Comparison of ENCODE assay signal across 23 mouse cellular contexts in the genomic region with DNA sequence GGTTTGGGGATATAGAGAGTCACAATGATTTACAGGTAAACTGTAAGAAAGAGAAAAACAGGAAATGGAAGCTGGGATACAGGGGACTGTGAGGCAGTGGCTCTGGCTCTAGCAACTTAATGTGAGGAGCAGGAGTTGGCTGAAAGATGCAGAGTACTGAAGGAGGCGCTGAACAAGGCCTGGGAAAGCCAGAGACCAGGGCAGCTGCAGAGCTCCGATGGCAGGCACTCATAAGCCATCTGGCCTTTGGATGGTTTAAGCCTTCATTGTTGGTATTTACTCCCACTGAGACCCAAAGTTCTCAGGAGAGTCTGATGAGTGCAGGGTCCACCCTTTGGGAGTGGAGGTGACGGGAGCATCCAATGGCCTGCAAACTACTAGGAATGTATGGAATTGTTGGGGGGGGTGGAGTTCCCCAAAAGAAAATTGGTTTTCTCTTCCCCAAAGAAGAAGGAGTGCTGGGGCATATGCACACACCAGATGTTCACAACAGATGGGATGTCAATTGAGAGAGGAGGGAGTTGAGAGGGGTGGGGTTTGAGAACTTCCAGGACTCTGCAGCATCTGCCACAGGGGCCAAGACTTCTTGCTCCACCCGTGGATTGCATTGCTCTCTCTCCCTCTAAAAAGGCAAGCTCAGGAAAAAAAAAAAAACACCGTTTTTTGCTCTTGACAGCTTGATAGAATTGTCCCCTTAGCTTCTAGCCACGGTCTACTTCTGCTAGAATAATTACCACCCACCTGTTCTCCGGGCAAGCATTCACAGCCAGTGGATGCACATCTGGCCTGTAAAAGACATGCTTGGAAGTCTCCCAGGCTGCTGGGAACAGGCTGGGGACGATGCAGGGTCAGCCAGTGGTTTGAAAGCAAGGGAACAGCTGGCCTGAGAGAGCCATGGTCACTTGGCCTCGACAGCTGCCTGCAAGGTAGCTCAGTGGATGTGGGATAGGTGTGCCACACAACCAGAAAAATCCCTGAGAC. TPM values are rescaled to one million over a fixed set of nuclear protein-coding genes. Genes with fewer than 3 reads are reported as not detected.
A peak's percentile ranks its signal among the peaks of the same experiment; 100 is the strongest.
DNase-seq lines count a peak whose midpoint lies in the region; ATAC-seq and TF ChIP-seq lines count a peak whose summit lies in the region.
"Had no signal": no experiment of that assay in that cellular context is flagged by ENCODE, and none has a peak within 500 bp of the region (broad histone marks: within the 10 kb centered on the region; RNA-seq: fewer than 3 reads in every experiment).

No protein-coding gene starts in this region.

- H3K9me3 ChIP-seq in heart, embryonic 12.5 days (replicated peaks): no peaks in the 10 kb centered on the region
- no peaks in the 10 kb centered on the region for H3K9me3 ChIP-seq in neural tube, embryonic 15.5 days (replicated peaks)
- no peaks in the 10 kb centered on the region for H3K9me3 ChIP-seq in lung, postnatal 0 days (ENCODE audit: low read length)
- H3K9me3 ChIP-seq: forebrain, embryonic 15.5 days; midbrain, embryonic 13.5 days had no signal

- DNase-seq in heart, adult 11 months: peak; percentile 96
- DNase-seq in neural tube, embryonic 10.5 days (ENCODE audit: extremely low spot score, low spot score): peak; percentile 35
- DNase-seq in gastrocnemius, postnatal 14 days: peak; percentile 46
- DNase-seq in skeletal muscle tissue, adult 2 months (ENCODE audit: low read depth, low spot score): peak; percentile 55
- no peak for DNase-seq in lung, postnatal 0 days (ENCODE audit: low spot score)
- DNase-seq: adrenal gland, postnatal 36 days; B cell, adult 2 months; cerebellum, adult 8-10 months; kidney, adult 11 months; kidney, postnatal 14 days; lung, adult 2 months; spleen, adult 18-20 months had no signal

- intact Hi-C loops in gastrocnemius, postnatal 14 days (cut with DNase I; ENCODE audit: low total_unique reads): no loop called here

- TF ChIP-seq EP300 in lung, postnatal 0 days (IDR thresholded peaks at IDR 0.05): no peak

- H3K4me1 ChIP-seq in heart, embryonic 12.5 days (replicated peaks): peaks cover 11% of the 10 kb centered on the region
- H3K4me1 ChIP-seq in neural tube, embryonic 15.5 days: 0 out of 2 replicates have a peak, but pooled peaks cover 3% of the 10 kb centered on the region
- H3K4me1 ChIP-seq in lung, postnatal 0 days (ENCODE audit: insufficient read depth, low read depth, low read length): no peaks in the 10 kb centered on the region
- H3K4me1 ChIP-seq: forebrain, embryonic 15.5 days; midbrain, embryonic 13.5 days had no signal

- no peak for TF ChIP-seq CTCF in lung, postnatal 0 days (IDR thresholded peaks at IDR 0.05)

- no peaks in the 10 kb centered on the region for H3K36me3 ChIP-seq in heart, embryonic 12.5 days
- H3K36me3 ChIP-seq in neural tube, embryonic 15.5 days: no peaks in the 10 kb centered on the region
- H3K36me3 ChIP-seq in lung, postnatal 0 days (ENCODE audit: insufficient read depth, low read length): no peaks in the 10 kb centered on the region
- H3K36me3 ChIP-seq: forebrain, embryonic 15.5 days; midbrain, embryonic 13.5 days had no signal

- no peak overlapping the region for H3K4me3 ChIP-seq in heart, embryonic 12.5 days
- no peak overlapping the region for H3K4me3 ChIP-seq in neural tube, embryonic 15.5 days (replicated peaks)
- no peak overlapping the region for H3K4me3 ChIP-seq in lung, postnatal 0 days (ENCODE audit: low read depth, low read length)
- H3K4me3 ChIP-seq: erythroblast, embryonic 14.5 days; forebrain, embryonic 15.5 days; midbrain, embryonic 13.5 days had no signal

- no peak overlapping the region for H3K4me2 ChIP-seq in heart, embryonic 12.5 days
- H3K4me2 ChIP-seq in neural tube, embryonic 15.5 days: no peak overlapping the region
- H3K4me2 ChIP-seq in lung, postnatal 0 days (replicated peaks; ENCODE audit: low read depth, low read length): no peak overlapping the region
- H3K4me2 ChIP-seq: forebrain, embryonic 15.5 days; hindbrain, embryonic 14.5 days; liver, embryonic 11.5 days; midbrain, embryonic 13.5 days had no signal

- H3K27me3 ChIP-seq in heart, embryonic 12.5 days (replicated peaks): 0 out of 2 replicates have a peak, but pooled peaks cover 16% of the 10 kb centered on the region
- H3K27me3 ChIP-seq in neural tube, embryonic 15.5 days (replicated peaks): no peaks in the 10 kb centered on the region
- H3K27me3 ChIP-seq in lung, postnatal 0 days (replicated peaks; ENCODE audit: insufficient read depth, low read length): no peaks in the 10 kb centered on the region
- H3K27me3 ChIP-seq: forebrain, embryonic 15.5 days; midbrain, embryonic 13.5 days; Patski had no signal

- H3K9ac ChIP-seq in heart, embryonic 12.5 days: no peak overlapping the region
- H3K9ac ChIP-seq in neural tube, embryonic 15.5 days (replicated peaks): no peak overlapping the region
- no peak overlapping the region for H3K9ac ChIP-seq in lung, postnatal 0 days (replicated peaks; ENCODE audit: low read depth)
- H3K9ac ChIP-seq: forebrain, embryonic 15.5 days; hindbrain, embryonic 14.5 days; midbrain, embryonic 13.5 days had no signal

- 59% methylated on average over 9 of the region's 9 CpGs for WGBS in heart, embryonic 12.5 days
- 55% methylated on average over 9 of the region's 9 CpGs for WGBS in neural tube, embryonic 15.5 days
- WGBS in lung, postnatal 0 days: 52% methylated on average over 9 of the region's 9 CpGs

- ATAC-seq in heart, embryonic 12.5 days (ENCODE audit: insufficient number of reproducible peaks, low FRiP score): no peak
- ATAC-seq in neural tube, embryonic 15.5 days (ENCODE audit: low FRiP score): no peak
- ATAC-seq in activated CD4-positive, CD25-positive, alpha-beta regulatory T cell, adult 4 months: no peak
- ATAC-seq in lung, postnatal 0 days: no peak
- ATAC-seq: forebrain, embryonic 15.5 days; midbrain, embryonic 13.5 days; Patski had no signal

- no peak overlapping the region for H3K27ac ChIP-seq in heart, embryonic 12.5 days (ENCODE audit: poor library complexity, severe bottlenecking)
- H3K27ac ChIP-seq in neural tube, embryonic 15.5 days (replicated peaks): no peak overlapping the region
- no peak overlapping the region for H3K27ac ChIP-seq in lung, postnatal 0 days (ENCODE audit: low read length)
- H3K27ac ChIP-seq: forebrain, embryonic 15.5 days; hindbrain, embryonic 14.5 days; macrophage; midbrain, embryonic 13.5 days had no signal

RNA-seq across cellular contexts. Expression of gene Ltbp2, which starts 17.6 kb away (rescaled TPM):
- 0.50 and 0.68 TPM in 2 replicates for polyA plus RNA-seq in heart, embryonic 12.5 days (2016; fragmentation: Nextera tagmentation; extraction: Ambion mirVana)
- polyA plus RNA-seq in neural tube, embryonic 15.5 days (2015; fragmentation: Nextera tagmentation; extraction: Ambion mirVana): 0.22 and 0.47 TPM in 2 replicates
- 1 to 10 TPM; 1.7 to 1.8 TPM for total RNA-seq in gastrocnemius, postnatal 14 days (2021)
- polyA plus RNA-seq in activated CD4-positive, CD25-positive, alpha-beta regulatory T cell, adult 4 months (2017; shearing (Covaris generic)): not detected
- polyA plus RNA-seq in lung, postnatal 0 days (2015; fragmentation: Nextera tagmentation; extraction: Ambion mirVana): 22.4 and 25.7 TPM in 2 replicates
- total RNA-seq: common myeloid progenitor, adult 5-6 weeks had no signal

Comparison
In these comparisons a context has a peak if more than half of its experiments do, and no peak if none do; other contexts are left out.
1. RNA of gene Ltbp2, which starts 17.6 kb away (polyA plus RNA-seq): 22.4 to 25.7 TPM in lung, postnatal 0 days; 0.50 to 0.68 TPM in heart, embryonic 12.5 days, 0.22 to 0.47 TPM in neural tube, embryonic 15.5 days and not detected in activated CD4-positive, CD25-positive, alpha-beta regulatory T cell, adult 4 months; every median in the first group is over 10 times any median in the second.